27 mouse cellular contexts compared by ENCODE assay signal in the genomic region with DNA sequence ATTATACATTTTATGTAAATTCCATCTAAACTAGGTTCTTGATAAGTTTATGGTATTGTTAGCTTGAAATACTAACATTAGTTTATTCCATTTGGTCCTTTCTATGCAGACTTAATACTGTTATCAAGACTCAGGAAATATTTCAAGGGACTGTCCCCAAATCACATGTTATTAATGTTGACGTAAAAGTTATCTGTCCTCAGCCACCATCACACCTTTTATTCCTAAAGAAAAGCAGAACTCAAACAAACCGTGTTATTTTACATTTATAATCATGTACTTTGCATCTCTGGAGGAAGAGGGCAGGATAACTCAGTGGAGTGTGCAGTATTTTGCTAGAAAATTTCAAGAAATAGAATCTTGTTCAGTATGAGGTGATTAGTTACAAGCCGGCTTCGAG. TPM values are rescaled to one million over a fixed set of nuclear protein-coding genes. Genes with fewer than 3 reads are reported as not detected.
"Had no signal": no experiment of that assay in that cellular context is flagged by ENCODE, and none has a peak within 500 bp of the region (broad histone marks: within the 10 kb centered on the region; RNA-seq: fewer than 3 reads in every experiment).

No protein-coding gene starts in this region.

- H3K4me3 ChIP-seq: embryonic facial prominence, embryonic 10.5 days; embryonic facial prominence, embryonic 12.5 days; embryonic facial prominence, embryonic 13.5 days; embryonic facial prominence, embryonic 15.5 days; erythroblast, embryonic 14.5 days; forebrain, embryonic 10.5 days; forebrain, embryonic 12.5 days; forebrain, embryonic 13.5 days; forebrain, embryonic 15.5 days; gastrocnemius, adult 2 months; heart, adult 2 months had no signal

- H3K27me3 ChIP-seq: embryonic facial prominence, embryonic 12.5 days; embryonic facial prominence, embryonic 13.5 days; embryonic facial prominence, embryonic 15.5 days; forebrain, embryonic 12.5 days; forebrain, embryonic 13.5 days; forebrain, embryonic 15.5 days had no signal

- H3K9ac ChIP-seq: embryonic facial prominence, embryonic 12.5 days; embryonic facial prominence, embryonic 13.5 days; embryonic facial prominence, embryonic 15.5 days; forebrain, embryonic 12.5 days; forebrain, embryonic 13.5 days; forebrain, embryonic 15.5 days; forebrain, postnatal 0 days had no signal

- DNase-seq: cerebellum, adult 9-10 months; cerebellum, adult 9-11 months; cerebellum, postnatal 10 days; cerebellum, postnatal 14 days; cerebellum, postnatal 25 days; cerebellum, postnatal 36 days; embryo, embryonic 11 days; forebrain, postnatal 0 days; gastrocnemius, adult 2 months; gastrocnemius, postnatal 10 days; gastrocnemius, postnatal 14 days; gastrocnemius, postnatal 25 days; gastrocnemius, postnatal 36 days; heart, adult 18-20 months; heart, adult 2 months had no signal

- H3K4me1 ChIP-seq: embryonic facial prominence, embryonic 10.5 days; embryonic facial prominence, embryonic 12.5 days; embryonic facial prominence, embryonic 13.5 days; embryonic facial prominence, embryonic 15.5 days; forebrain, embryonic 10.5 days; forebrain, embryonic 12.5 days; forebrain, embryonic 13.5 days; forebrain, embryonic 15.5 days had no signal

- H3K9me3 ChIP-seq: embryonic facial prominence, embryonic 10.5 days; embryonic facial prominence, embryonic 12.5 days; embryonic facial prominence, embryonic 13.5 days; embryonic facial prominence, embryonic 15.5 days; forebrain, embryonic 10.5 days; forebrain, embryonic 12.5 days; forebrain, embryonic 13.5 days; forebrain, embryonic 15.5 days had no signal

- H3K27ac ChIP-seq: embryonic facial prominence, embryonic 10.5 days; embryonic facial prominence, embryonic 12.5 days; embryonic facial prominence, embryonic 13.5 days; embryonic facial prominence, embryonic 15.5 days; forebrain, embryonic 10.5 days; forebrain, embryonic 12.5 days; forebrain, embryonic 13.5 days; forebrain, embryonic 15.5 days; gastrocnemius, adult 2 months; heart, adult 2 months had no signal

RNA-seq across cellular contexts. Expression of a gene that starts 12.0 kb away (rescaled TPM):
- total RNA-seq: common myeloid progenitor, adult 5-6 weeks; granulocyte monocyte progenitor cell, adult 5-6 weeks had no signal
- polyA plus RNA-seq: embryonic facial prominence, embryonic 11.5 days; embryonic facial prominence, embryonic 13.5 days had no signal
